Mouse (Mus musculus): ENCODE measurements around the gene Hivep2.
A peak's percentile ranks its signal among the peaks of the same experiment; 100 is the strongest.

Gene Hivep2

GRCm38 (mm10) chr10:14144840-14145239 lies 179.0 kb downstream of the Hivep2 start:
- no peak for DNase-seq (ENCODE audit: low read depth, low spot score)

GRCm38 (mm10) chr10:14164829-14165228 lies 199.0 kb downstream of the Hivep2 start:
- no peak for DNase-seq (ENCODE audit: low read depth, low spot score)

DNA sequence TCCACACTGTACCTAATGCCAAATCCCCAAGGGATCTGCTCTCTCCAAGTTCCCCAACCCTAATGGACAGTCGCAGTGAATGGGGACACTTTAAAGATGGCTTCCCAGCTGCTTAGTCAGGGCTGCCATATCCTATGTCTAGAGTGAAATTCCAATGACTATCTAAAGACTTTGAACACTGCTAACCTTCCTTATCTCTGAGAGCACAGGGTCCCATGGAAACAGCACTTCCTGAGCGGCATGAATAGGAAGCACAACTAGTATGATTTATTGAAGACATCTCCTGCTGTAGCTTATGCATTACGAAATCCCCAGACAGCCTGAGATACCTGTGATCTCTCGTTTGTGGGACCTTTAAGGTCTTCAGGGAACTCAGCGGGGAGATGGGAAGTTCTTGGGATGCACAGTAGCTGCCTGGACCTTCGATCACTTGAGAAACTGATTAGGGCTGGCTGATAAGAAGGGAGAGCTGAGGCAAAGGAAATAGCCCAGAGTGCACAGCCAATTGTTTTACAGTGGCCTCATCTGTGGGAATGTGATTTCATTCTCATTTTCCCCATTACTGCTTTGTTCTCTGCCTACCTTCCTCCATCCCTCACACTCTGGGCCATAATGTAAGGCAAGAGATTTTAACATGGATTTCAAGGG lies 202.4 kb downstream of the Hivep2 start:
- no peak for DNase-seq (ENCODE audit: low read depth, low spot score)

DNA sequence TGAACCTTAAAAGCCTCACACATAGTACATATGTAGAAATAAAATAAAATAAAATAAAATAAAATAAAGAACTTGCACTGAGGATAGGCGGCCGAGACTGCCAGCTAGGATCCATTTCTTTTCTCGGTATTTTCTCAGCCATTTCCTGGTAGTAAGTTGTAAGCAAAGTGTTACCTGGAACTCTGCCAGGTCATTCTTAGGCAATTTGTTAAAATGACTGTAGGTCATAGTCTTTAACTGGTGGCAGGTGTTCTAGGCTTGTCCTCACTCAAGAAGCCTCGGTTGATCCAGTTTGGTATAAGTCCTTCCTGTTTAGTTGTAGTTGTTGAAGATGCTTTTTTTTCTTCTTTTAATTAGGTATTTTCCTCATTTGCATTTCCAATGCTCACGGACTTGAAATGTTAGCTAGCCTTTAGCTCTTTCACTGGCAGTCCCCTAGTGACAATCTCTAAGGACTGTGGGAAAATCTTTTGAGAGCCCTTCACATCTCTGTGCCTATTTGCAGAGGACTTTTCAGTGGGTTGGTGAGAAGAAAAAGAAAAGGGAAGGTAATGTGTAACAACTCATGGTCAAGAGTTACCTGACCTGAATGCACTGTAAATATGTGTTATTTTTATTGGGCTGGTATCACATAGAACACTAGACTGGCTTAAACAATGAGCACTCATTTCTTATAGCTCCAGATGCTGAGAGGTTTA lies 203.1 kb downstream of the Hivep2 start:
- no peak for DNase-seq (ENCODE audit: low read depth, low spot score)

- no peak for DNase-seq (ENCODE audit: low read depth, low spot score)
These were observed 208.2 kb downstream of the Hivep2 start for GRCm38 (mm10) chr10:14174124-14174523.

DNA sequence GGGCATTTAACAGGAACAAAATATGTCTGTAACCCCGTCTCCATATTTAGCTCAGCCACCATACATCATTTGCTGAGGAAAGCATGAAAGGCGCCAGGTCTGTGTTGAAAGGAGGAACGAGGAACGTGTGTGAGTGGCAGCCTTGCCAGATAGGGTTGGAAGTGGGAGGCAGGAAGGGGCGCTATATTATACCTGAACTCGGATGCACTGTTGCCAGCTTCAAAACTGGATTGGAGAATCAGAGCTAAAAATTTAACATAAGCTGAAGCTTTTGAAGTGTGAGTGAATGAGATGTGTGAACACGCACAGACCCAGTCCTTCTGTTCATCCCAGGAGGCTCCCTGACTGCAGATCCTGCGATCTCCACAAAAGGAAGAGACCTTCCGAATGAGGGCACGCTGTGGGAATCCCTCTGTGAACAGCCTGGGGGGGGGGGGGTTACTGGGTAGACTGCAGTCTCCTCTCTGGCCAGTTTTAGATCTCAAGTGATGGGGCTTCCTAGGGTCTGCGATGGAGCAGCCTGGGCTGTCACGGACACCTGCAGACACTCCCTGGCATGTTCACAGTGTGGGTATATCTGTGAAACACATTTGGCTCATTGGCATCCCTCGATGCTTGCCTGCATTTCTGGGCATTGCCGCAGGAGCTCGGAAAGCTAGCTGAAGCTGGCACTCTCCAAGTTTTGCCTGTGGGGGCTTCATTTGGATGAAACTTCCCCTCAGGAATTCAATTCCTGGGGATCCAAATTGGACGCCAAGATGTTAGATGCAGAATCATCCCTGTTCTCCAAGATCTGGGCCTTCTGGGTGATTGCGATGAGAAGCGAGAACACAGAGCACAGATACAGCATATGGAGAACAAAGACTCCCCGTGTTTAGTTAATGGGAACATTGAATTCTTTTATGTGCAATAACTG lies 213.8 kb downstream of the Hivep2 start:
- DNase-seq (ENCODE audit: low read depth, low spot score) = peak; percentile 81

DNA sequence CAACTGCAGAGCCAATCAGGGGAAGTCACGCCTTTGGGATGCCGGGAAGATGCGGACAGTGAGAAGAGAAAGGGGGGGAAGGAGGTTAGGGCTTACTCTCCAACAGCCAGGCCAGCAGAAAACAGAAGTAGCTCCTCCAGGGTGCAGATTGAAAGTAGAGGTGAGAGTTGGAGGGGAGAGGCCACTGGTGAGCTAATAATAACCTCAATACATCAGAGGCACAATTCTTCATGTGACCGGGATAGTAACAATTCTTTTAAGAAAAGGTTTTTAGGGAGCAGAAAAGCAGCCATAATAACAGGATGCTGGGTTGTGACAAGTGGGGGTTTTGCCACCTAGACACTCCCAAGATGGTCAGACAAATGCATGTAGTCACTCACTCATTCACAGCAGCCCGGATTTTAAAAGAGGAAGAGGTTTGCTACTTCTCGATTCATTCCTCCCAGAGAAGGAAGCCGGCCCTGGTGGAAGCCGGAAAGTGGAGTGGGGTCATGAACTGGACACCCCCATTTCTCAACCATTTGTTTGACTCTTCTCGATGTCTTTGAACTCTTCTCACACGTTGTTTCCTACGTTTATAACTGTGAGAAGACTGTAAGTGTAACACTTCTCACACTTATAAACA lies 220.6 kb downstream of the Hivep2 start:
- no peak for DNase-seq (ENCODE audit: low read depth, low spot score)

DNA sequence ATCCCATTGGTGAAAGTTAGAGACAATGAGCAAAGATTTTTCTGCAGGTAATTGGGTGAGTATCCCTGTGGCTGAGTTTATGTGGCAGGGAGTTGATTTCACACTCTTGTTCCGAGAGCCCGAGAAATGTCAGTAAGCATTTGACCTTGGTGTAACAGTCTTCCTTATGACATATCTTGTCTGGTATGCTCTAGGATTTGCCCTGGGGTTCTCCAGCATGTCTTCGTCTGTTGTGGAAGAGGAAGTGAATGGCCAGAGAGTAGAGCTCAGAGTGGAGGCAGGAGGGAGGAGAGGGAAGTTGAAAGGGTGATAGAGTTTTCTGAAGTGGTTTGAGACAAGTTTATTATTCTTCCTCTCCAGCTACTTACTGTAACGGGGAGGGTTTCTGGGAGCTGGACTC lies 223.2 kb downstream of the Hivep2 start:
- DNase-seq (ENCODE audit: low read depth, low spot score) = no peak

DNA sequence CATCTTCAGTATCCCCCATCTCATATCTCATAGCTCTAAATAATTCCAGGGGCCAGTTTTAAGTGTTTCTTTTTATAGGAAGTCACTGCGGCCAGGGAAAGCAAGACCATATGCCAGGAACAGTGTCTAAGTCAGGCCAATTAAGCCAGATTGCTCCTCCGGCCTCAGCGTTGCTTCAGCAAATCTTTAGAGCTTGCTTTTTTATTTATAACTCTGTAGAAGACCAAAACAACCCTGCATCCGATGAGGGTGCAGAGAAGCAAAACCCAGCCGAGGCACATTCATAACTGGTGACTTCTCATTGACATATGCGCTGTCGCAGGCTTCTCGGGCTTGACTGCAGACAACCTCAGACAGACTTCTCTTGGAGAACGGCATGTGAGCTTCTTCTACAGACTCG lies 225.3 kb downstream of the Hivep2 start:
- DNase-seq (ENCODE audit: low read depth, low spot score) = no peak

- DNase-seq (ENCODE audit: low read depth, low spot score) = no peak
These were observed 226.3 kb downstream of the Hivep2 start for GRCm38 (mm10) chr10:14192156-14192555.

GRCm38 (mm10) chr10:14193702-14194101 lies 227.8 kb downstream of the Hivep2 start:
- no peak for DNase-seq (ENCODE audit: low read depth, low spot score)

- no peak for DNase-seq (ENCODE audit: low read depth, low spot score)
These were observed 230.1 kb downstream of the Hivep2 start for GRCm38 (mm10) chr10:14195778-14196650.

- no peak for DNase-seq (ENCODE audit: low read depth, low spot score)
These were observed 230.9 kb downstream of the Hivep2 start for GRCm38 (mm10) chr10:14196785-14197184.

DNA sequence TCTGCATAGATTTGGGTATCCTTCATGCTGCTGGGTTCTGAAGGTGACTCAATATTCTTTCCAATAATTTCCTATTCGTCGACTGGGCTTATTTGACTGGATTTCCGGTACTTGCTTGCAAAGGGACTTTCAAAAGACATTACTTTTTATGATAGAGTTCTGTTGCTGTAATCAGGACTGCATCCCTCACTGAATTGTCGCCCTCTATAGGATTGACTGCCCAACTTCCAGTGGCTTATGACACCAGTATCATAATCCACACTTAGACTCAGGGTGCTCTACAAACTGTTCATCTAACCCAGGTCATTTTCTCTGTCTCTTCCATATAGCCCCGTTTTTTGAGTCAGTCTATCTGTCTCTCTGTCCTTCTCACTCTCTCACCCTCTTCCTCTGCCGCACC lies 231.4 kb downstream of the Hivep2 start:
- no peak for DNase-seq (ENCODE audit: low read depth, low spot score)

DNA sequence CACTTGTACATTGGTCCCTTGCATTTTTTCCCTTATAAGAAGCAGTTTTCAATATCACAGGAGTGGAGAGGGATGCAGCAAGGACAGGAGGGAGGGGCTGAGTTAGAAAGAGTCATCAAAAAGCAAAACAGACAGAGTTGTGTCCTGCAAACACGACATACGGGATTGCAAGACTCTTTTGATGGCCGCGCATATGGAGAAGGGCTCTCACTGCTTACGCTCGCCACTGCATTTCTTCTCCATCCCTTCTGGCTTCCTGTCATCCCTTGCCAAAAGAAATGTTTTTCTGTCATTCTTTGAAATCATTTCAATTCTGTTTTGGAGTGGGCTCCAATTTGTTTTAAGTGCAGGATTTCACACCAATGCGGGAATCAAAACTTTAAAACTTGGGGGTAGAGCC lies 233.5 kb downstream of the Hivep2 start:
- peak; percentile 73 for DNase-seq (ENCODE audit: low read depth, low spot score)

- no peak for DNase-seq (ENCODE audit: low read depth, low spot score)
These were observed 234.4 kb downstream of the Hivep2 start for GRCm38 (mm10) chr10:14200310-14200709.

All from brain, embryonic 18.5 days (tissue).